Mouse (Mus musculus) neutrophil, adult 83 days (primary cell): Measurements from ENCODE around the gene Ermard. TPM values are rescaled to one million over a fixed set of nuclear protein-coding genes. Genes with fewer than 3 reads are reported as not detected.

ENCODE experiments used
- total RNA-seq, 2 experiments: library from RNA; stranded (reverse); gene quantifications; one replicate each; pipeline ENCODE4 v1.2.4; 2023

The Ermard gene
- 100 to 1,000 TPM; 102 to 109 TPM for total RNA-seq

DNA sequence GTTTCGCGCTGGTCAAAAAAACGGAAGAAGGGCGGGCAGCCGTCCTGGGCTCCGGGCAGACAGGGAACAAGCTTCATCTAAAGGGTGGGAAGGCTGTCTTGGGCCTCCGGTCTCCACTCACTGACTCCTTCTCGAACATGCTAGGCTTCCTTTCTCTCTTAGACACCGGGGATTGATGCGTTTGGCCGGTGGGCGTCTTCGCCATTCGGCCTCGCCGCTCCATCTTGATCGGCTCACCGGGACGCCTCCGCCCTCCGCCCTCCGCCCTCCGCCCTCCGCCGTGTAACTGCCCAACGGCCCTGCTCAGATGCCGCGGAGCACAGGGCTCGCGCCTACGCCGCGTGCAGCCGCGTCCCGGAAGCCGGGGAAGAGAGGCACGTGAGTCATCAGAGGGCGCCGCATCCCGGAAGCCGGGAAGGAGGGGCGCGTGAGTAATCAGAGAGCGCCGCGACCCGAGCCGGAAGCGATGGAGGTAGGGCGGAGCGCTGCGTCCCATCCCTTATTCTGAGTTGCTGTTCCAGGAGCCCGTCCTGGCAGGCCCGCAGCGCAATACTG is at the start of gene Ermard, which contains the start of the genes Tcte3 and Gm3448:
Ermard (plus strand) TSS at position 34 of the 555 bp plus-strand sequence.
Tcte3 (minus strand) TSS at position 314 of the 555 bp plus-strand sequence.
Gm3448 (minus strand) TSS at position 363 of the 555 bp plus-strand sequence.

GRCm38 (mm10) chr17:15009706-15010413 is 31.1 kb upstream of the Ermard start, which contains the start of gene Gm3435:
Gm3435 (plus strand) TSS chr17:15010176.

Other genes starting within 250 kb of the Ermard start
- gene Wdr27, start 98.0 kb upstream of the Ermard start, total RNA-seq: under 1 TPM; 0.92 to 0.99 TPM
- gene 1600012H06Rik, start 98.0 kb upstream of the Ermard start, total RNA-seq: 10 to 100 TPM; 19.2 to 24.0 TPM
- gene Phf10, start 79.9 kb upstream of the Ermard start, total RNA-seq: 10 to 100 TPM; 55.3 to 59.6 TPM
- gene 9030025P20Rik, start 62.7 kb upstream of the Ermard start, total RNA-seq: 10 to 100 TPM; 18.1 to 20.0 TPM
- gene Gm3417, start 62.4 kb upstream of the Ermard start, total RNA-seq: not detected
- gene Gm3435, start 31.0 kb upstream of the Ermard start, total RNA-seq: 1 to 10 TPM; 6.0 to 9.9 TPM
- gene Tcte3, start 280 bp downstream of the Ermard start, total RNA-seq: 1 to 10 TPM; 3.2 to 3.4 TPM
- gene Gm3448, start 329 bp downstream of the Ermard start, total RNA-seq: 1 to 10 TPM; 7.4 to 8.2 TPM